Mouse (Mus musculus): ENCODE results near the gene Dhx15. TPM values are rescaled to one million over a fixed set of nuclear protein-coding genes. Genes with fewer than 3 reads are reported as not detected.

Dhx15 gene
- total RNA-seq, 2 experiments from 2014 or later = 74.9 to 98.7 TPM

GRCm38 (mm10) chr5:52168468-52168867 lies 21.8 kb downstream of the Dhx15 start:
- no peak for DNase-seq (ENCODE audit: low spot score in 2 of 2)

GRCm38 (mm10) chr5:52149138-52149537 lies 41.2 kb downstream of the Dhx15 start:
- no peak for DNase-seq (ENCODE audit: low spot score in 2 of 2)
- intact Hi-C loops (cut with DNase I) = no loop called here

More at GRCm38 (mm10) chr5:52168468-52168867, 21.8 kb downstream of the Dhx15 start:
- intact Hi-C loops (cut with DNase I) = no loop called here

GRCm38 (mm10) chr5:52147141-52147540 lies 43.2 kb downstream of the Dhx15 start:
- no peak for DNase-seq (ENCODE audit: low spot score in 2 of 2)
- intact Hi-C loops (cut with DNase I) = no loop called here

GRCm38 (mm10) chr5:52145684-52146083 lies 44.6 kb downstream of the Dhx15 start:
- DNase-seq (ENCODE audit: low spot score in 2 of 2) = no peak
- intact Hi-C loops (cut with DNase I) = no loop called here

GRCm38 (mm10) chr5:52141936-52142335 lies 48.4 kb downstream of the Dhx15 start:
- intact Hi-C loops (cut with DNase I) = no loop called here
- no peak for DNase-seq (ENCODE audit: low spot score in 2 of 2)

GRCm38 (mm10) chr5:52138819-52139218 lies 51.5 kb downstream of the Dhx15 start:
- no peak for DNase-seq (ENCODE audit: low spot score in 2 of 2)
- intact Hi-C loops (cut with DNase I) = no loop called here

GRCm38 (mm10) chr5:52138134-52138533 lies 52.2 kb downstream of the Dhx15 start:
- intact Hi-C loops (cut with DNase I) = no loop called here
- peak in 1 of 2 experiments; percentile 28 for DNase-seq (ENCODE audit: low spot score in 2 of 2)

- intact Hi-C loops (cut with DNase I) = no loop called here
- peak in 1 of 2 experiments; percentile 18 for DNase-seq (ENCODE audit: low spot score in 2 of 2)
Measured at GRCm38 (mm10) chr5:52135460-52136141, 54.7 kb downstream of the Dhx15 start.

GRCm38 (mm10) chr5:52132840-52133239 lies 57.5 kb downstream of the Dhx15 start:
- intact Hi-C loops (cut with DNase I) = no loop called here
- no peak for DNase-seq (ENCODE audit: low spot score in 2 of 2)

- intact Hi-C loops (cut with DNase I) = no loop called here
- no peak for DNase-seq (ENCODE audit: low spot score in 2 of 2)
Measured at GRCm38 (mm10) chr5:52132092-52132491, 58.2 kb downstream of the Dhx15 start.

GRCm38 (mm10) chr5:52131389-52131788 lies 58.9 kb downstream of the Dhx15 start:
- no peak for DNase-seq (ENCODE audit: low spot score in 2 of 2)
- intact Hi-C loops (cut with DNase I) = no loop called here

- no peak for DNase-seq (ENCODE audit: low spot score in 2 of 2)
Measured at GRCm38 (mm10) chr5:52130496-52130895, 59.8 kb downstream of the Dhx15 start.

GRCm38 (mm10) chr5:52126263-52126662 lies 64.1 kb downstream of the Dhx15 start:
- intact Hi-C loops (cut with DNase I) = no loop called here
- DNase-seq (ENCODE audit: low spot score in 2 of 2) = no peak

More at GRCm38 (mm10) chr5:52130496-52130895, 59.8 kb downstream of the Dhx15 start:
- intact Hi-C loops (cut with DNase I) = no loop called here

- intact Hi-C loops (cut with DNase I) = no loop called here
- no peak for DNase-seq (ENCODE audit: low spot score in 2 of 2)
Measured at GRCm38 (mm10) chr5:52125854-52126253, 64.5 kb downstream of the Dhx15 start.

GRCm38 (mm10) chr5:52122146-52122545 lies 68.2 kb downstream of the Dhx15 start:
- intact Hi-C loops (cut with DNase I) = no loop called here
- DNase-seq (ENCODE audit: low spot score in 2 of 2) = no peak

GRCm38 (mm10) chr5:52119822-52120221 lies 70.5 kb downstream of the Dhx15 start:
- DNase-seq (ENCODE audit: low spot score in 2 of 2) = no peak
- intact Hi-C loops (cut with DNase I) = loop anchor here (5.0 to 10.0 kb wide), 3 partner anchors 272 to 705 kb away; no protein-coding TSS in a partner anchor

GRCm38 (mm10) chr5:52119192-52119591 lies 71.1 kb downstream of the Dhx15 start:
- no peak for DNase-seq (ENCODE audit: low spot score in 2 of 2)

GRCm38 (mm10) chr5:52117829-52118228 lies 72.5 kb downstream of the Dhx15 start:
- DNase-seq (ENCODE audit: low spot score in 2 of 2) = no peak
- intact Hi-C loops (cut with DNase I) = loop anchor here (5.0 to 10.0 kb wide), 3 partner anchors 274 to 707 kb away; no protein-coding TSS in a partner anchor

More at GRCm38 (mm10) chr5:52119192-52119591, 71.1 kb downstream of the Dhx15 start:
- intact Hi-C loops (cut with DNase I) = loop anchor here (5.0 to 10.0 kb wide), 3 partner anchors 273 to 706 kb away; no protein-coding TSS in a partner anchor

- intact Hi-C loops (cut with DNase I) = loop anchor here (5.0 to 10.0 kb wide), 3 partner anchors 276 to 708 kb away; no protein-coding TSS in a partner anchor
- DNase-seq (ENCODE audit: low spot score in 2 of 2) = no peak
Measured at GRCm38 (mm10) chr5:52116404-52116803, 73.9 kb downstream of the Dhx15 start.

GRCm38 (mm10) chr5:52115821-52116317 lies 74.4 kb downstream of the Dhx15 start:
- peak; percentile 86 to 89 for DNase-seq (ENCODE audit: low spot score in 2 of 2)
- intact Hi-C loops (cut with DNase I) = loop anchor here (5.0 to 10.0 kb wide), 3 partner anchors 276 to 709 kb away; no protein-coding TSS in a partner anchor

Measured in left cerebral cortex, postnatal 36 days (tissue).